Mouse (Mus musculus) embryonic fibroblast, embryonic 13.5 days (primary cell): ENCODE data around the gene Tomm5.

ENCODE experiments used
- CTCF ChIP-seq: IDR thresholded peaks from 2 replicates; pipeline ENCODE4 v1.5.1; 2011; ENCODE audit warnings: mild to moderate bottlenecking, control low read depth, low read length, moderate library complexity, borderline replicate concordance; ENCODE audit not compliant: insufficient read depth
- POLR2A ChIP-seq: IDR thresholded peaks from 2 replicates; pipeline ENCODE4 v1.6.1; 2011; ENCODE audit warnings: low read depth, mild to moderate bottlenecking, control low read depth, low read length, moderate library complexity

DNA sequence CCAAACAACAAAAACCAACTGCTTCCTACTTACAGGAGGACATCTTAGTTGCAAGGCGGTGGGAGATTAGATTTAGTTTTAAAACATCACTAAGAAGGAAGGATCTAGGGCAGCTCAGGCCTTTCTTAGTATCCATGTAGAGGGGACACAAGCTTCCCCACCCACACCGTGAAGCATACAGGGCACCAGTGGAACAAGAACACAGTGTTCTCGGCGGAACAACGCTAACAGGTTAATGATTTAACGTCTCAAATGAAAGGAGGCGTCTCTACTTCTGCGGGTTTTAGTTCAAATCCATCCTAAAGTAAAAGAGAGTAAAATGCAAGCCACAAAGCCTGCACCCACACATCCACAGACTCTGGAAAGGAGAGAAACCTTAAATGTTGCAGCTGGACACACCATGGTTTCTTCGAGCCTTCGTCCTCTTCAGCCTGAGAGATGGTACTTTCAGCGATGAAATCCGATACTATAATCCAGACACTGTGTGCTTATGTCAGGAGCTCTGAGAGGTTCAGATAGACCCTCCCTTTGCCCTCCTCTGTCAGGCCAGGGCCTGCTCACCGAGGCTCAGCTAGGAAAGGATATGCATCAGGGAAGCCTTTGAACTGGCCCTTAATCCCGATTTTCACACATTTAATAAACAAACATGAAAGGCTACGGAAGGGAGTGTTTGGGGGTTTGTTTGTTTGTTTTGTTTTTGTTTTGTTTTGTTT, 35.5 kb downstream of the Tomm5 start:
- TF ChIP-seq CTCF (no peak), POLR2A (no peak)
